ENCODE assay signal across 19 mouse cellular contexts in genomic region chr10:77634016-77634415, GRCm38 (mm10). TPM values are rescaled to one million over a fixed set of nuclear protein-coding genes. Genes with fewer than 3 reads are reported as not detected.
A peak's percentile ranks its signal among the peaks of the same experiment; 100 is the strongest.
DNase-seq lines count a peak whose midpoint lies in the region; ATAC-seq and TF ChIP-seq lines count a peak whose summit lies in the region.
"Had no signal": no experiment of that assay in that cellular context is flagged by ENCODE, and none has a peak within 500 bp of the region (broad histone marks: within the 10 kb centered on the region; RNA-seq: fewer than 3 reads in every experiment).

No protein-coding gene starts in this region.

- no peaks in the 10 kb centered on the region for H3K4me1 ChIP-seq in embryonic facial prominence, embryonic 14.5 days (ENCODE audit: control insufficient read depth, insufficient read depth, low read length)
- H3K4me1 ChIP-seq in embryonic facial prominence, embryonic 10.5 days = no peaks in the 10 kb centered on the region
- peaks cover 20% of the 10 kb centered on the region for H3K4me1 ChIP-seq in heart, embryonic 16.5 days (ENCODE audit: control insufficient read depth, insufficient read depth, low read length)
- peaks cover 46% of the 10 kb centered on the region for H3K4me1 ChIP-seq in liver, postnatal 0 days (ENCODE audit: insufficient read depth)
- H3K4me1 ChIP-seq in neural tube, embryonic 15.5 days = peaks cover 14% of the 10 kb centered on the region
- no peaks in the 10 kb centered on the region for H3K4me1 ChIP-seq in forebrain, embryonic 16.5 days (replicated peaks; ENCODE audit: control insufficient read depth, insufficient read depth, low read length)
- H3K4me1 ChIP-seq: embryonic facial prominence, embryonic 12.5 days had no signal

- WGBS in embryonic facial prominence, embryonic 14.5 days = 82% methylated on average over 6 of the region's 6 CpGs
- 90% methylated on average over 6 of the region's 6 CpGs for WGBS in embryonic facial prominence, embryonic 10.5 days
- 64% methylated on average over 6 of the region's 6 CpGs for WGBS in heart, embryonic 16.5 days
- WGBS in liver, postnatal 0 days (ENCODE audit: insufficient replicate concordance) = 71% methylated on average over 6 of the region's 6 CpGs
- 85% methylated on average over 6 of the region's 6 CpGs for WGBS in neural tube, embryonic 15.5 days
- 76% methylated on average over 6 of the region's 6 CpGs for WGBS in forebrain, embryonic 16.5 days

- peaks cover 55% of the 10 kb centered on the region for H3K36me3 ChIP-seq in embryonic facial prominence, embryonic 14.5 days (ENCODE audit: control insufficient read depth, insufficient read depth, low read length)
- peaks cover 84% of the 10 kb centered on the region for H3K36me3 ChIP-seq in embryonic facial prominence, embryonic 10.5 days (replicated peaks)
- peaks cover 3% of the 10 kb centered on the region; the same call in 1 of the 2 replicates for H3K36me3 ChIP-seq in heart, embryonic 16.5 days (ENCODE audit: control insufficient read depth, insufficient read depth)
- H3K36me3 ChIP-seq in liver, postnatal 0 days (replicated peaks; ENCODE audit: insufficient read depth, low read length) = peaks cover 54% of the 10 kb centered on the region
- peaks cover 23% of the 10 kb centered on the region; the same call in 1 of the 2 replicates for H3K36me3 ChIP-seq in neural tube, embryonic 15.5 days
- peaks cover 7% of the 10 kb centered on the region for H3K36me3 ChIP-seq in forebrain, embryonic 16.5 days (ENCODE audit: control insufficient read depth, insufficient read depth)

- H3K9ac ChIP-seq in embryonic facial prominence, embryonic 14.5 days (ENCODE audit: low read depth, low read length) = no peak overlapping the region
- H3K9ac ChIP-seq in heart, embryonic 16.5 days (ENCODE audit: low read length) = no peak overlapping the region
- H3K9ac ChIP-seq in liver, postnatal 0 days (replicated peaks) = no peak overlapping the region
- H3K9ac ChIP-seq in neural tube, embryonic 15.5 days (replicated peaks) = no peak overlapping the region
- H3K9ac ChIP-seq in forebrain, embryonic 16.5 days (replicated peaks; ENCODE audit: low read depth, low read length) = no peak overlapping the region
- H3K9ac ChIP-seq: embryonic facial prominence, embryonic 12.5 days; hindbrain, embryonic 15.5 days; limb, embryonic 15.5 days had no signal

- no peak overlapping the region for H3K4me3 ChIP-seq in embryonic facial prominence, embryonic 14.5 days (ENCODE audit: low read depth, low read length)
- H3K4me3 ChIP-seq in embryonic facial prominence, embryonic 10.5 days = no peak overlapping the region
- no peak overlapping the region for H3K4me3 ChIP-seq in heart, embryonic 16.5 days (ENCODE audit: low read length)
- no peak overlapping the region for H3K4me3 ChIP-seq in liver, postnatal 0 days (ENCODE audit: low read depth, low read length)
- H3K4me3 ChIP-seq in neural tube, embryonic 15.5 days (replicated peaks) = no peak overlapping the region
- H3K4me3 ChIP-seq in forebrain, embryonic 16.5 days (replicated peaks; ENCODE audit: low read length) = no peak overlapping the region
- H3K4me3 ChIP-seq: embryonic facial prominence, embryonic 12.5 days; forebrain, embryonic 10.5 days; hindbrain, embryonic 15.5 days; limb, embryonic 15.5 days had no signal

- DNase-seq in embryonic facial prominence, embryonic 14.5 days (ENCODE audit: low spot score) = peak; percentile 24
- DNase-seq in embryonic facial prominence, embryonic 10.5 days (ENCODE audit: low spot score) = no peak
- no peak for DNase-seq in heart, adult 8-10 months (ENCODE audit: low spot score)
- no peak for DNase-seq in liver, postnatal 0 days
- DNase-seq in liver = no peak
- DNase-seq: cerebellum, adult 11 months; cerebellum, postnatal 36 days; right cerebral cortex, postnatal 4 days; thymus, postnatal 4 days had no signal

- H3K9me3 ChIP-seq in embryonic facial prominence, embryonic 14.5 days (ENCODE audit: control insufficient read depth, low read length) = no peaks in the 10 kb centered on the region
- no peaks in the 10 kb centered on the region for H3K9me3 ChIP-seq in embryonic facial prominence, embryonic 10.5 days
- H3K9me3 ChIP-seq in heart, embryonic 16.5 days (replicated peaks; ENCODE audit: control insufficient read depth, low read length) = no peaks in the 10 kb centered on the region
- H3K9me3 ChIP-seq in liver, postnatal 0 days (ENCODE audit: low read length) = no peaks in the 10 kb centered on the region
- H3K9me3 ChIP-seq in neural tube, embryonic 15.5 days (replicated peaks) = no peaks in the 10 kb centered on the region
- H3K9me3 ChIP-seq in forebrain, embryonic 16.5 days (ENCODE audit: control insufficient read depth, low read length) = no peaks in the 10 kb centered on the region
- H3K9me3 ChIP-seq: embryonic facial prominence, embryonic 12.5 days; forebrain, embryonic 10.5 days; hindbrain, embryonic 15.5 days; limb, embryonic 15.5 days had no signal

- no peaks in the 10 kb centered on the region for H3K27me3 ChIP-seq in embryonic facial prominence, embryonic 14.5 days (replicated peaks; ENCODE audit: control insufficient read depth, insufficient read depth, low read length)
- H3K27me3 ChIP-seq in embryonic facial prominence, embryonic 10.5 days (replicated peaks; ENCODE audit: low read depth, poor library complexity, severe bottlenecking) = no peaks in the 10 kb centered on the region
- H3K27me3 ChIP-seq in heart, embryonic 16.5 days (ENCODE audit: control insufficient read depth, insufficient read depth, low read length) = no peaks in the 10 kb centered on the region
- no peaks in the 10 kb centered on the region for H3K27me3 ChIP-seq in liver, postnatal 0 days (ENCODE audit: insufficient read depth, low read length)
- no peaks in the 10 kb centered on the region for H3K27me3 ChIP-seq in neural tube, embryonic 15.5 days (replicated peaks)
- H3K27me3 ChIP-seq in forebrain, embryonic 16.5 days (replicated peaks; ENCODE audit: control insufficient read depth, insufficient read depth, low read length) = no peaks in the 10 kb centered on the region
- H3K27me3 ChIP-seq: embryonic facial prominence, embryonic 12.5 days; hindbrain, embryonic 15.5 days; limb, embryonic 15.5 days had no signal

- no peak overlapping the region for H3K27ac ChIP-seq in embryonic facial prominence, embryonic 14.5 days (replicated peaks; ENCODE audit: low read depth, low read length)
- H3K27ac ChIP-seq in embryonic facial prominence, embryonic 10.5 days (replicated peaks) = no peak overlapping the region
- peak overlapping the region; percentile 78 for H3K27ac ChIP-seq in heart, embryonic 16.5 days (ENCODE audit: low read length)
- H3K27ac ChIP-seq in liver, postnatal 0 days (ENCODE audit: low read depth) = peak overlapping the region; percentile 62; the same call in 1 of the 2 replicates
- peak overlapping the region; percentile 45; the same call in 1 of the 2 replicates for H3K27ac ChIP-seq in neural tube, embryonic 15.5 days (replicated peaks)
- no peak overlapping the region for H3K27ac ChIP-seq in forebrain, embryonic 16.5 days (ENCODE audit: low read length)
- H3K27ac ChIP-seq: forebrain, embryonic 10.5 days; hindbrain, embryonic 15.5 days; limb, embryonic 15.5 days had no signal

- no peak for ATAC-seq in embryonic facial prominence, embryonic 14.5 days (ENCODE audit: low read depth)
- no peak for ATAC-seq in heart, embryonic 16.5 days (replicated peaks; ENCODE audit: extremely low read depth, insufficient read depth, low FRiP score)
- peak; percentile 68 for ATAC-seq in liver, postnatal 0 days
- ATAC-seq in neural tube, embryonic 15.5 days (ENCODE audit: low FRiP score) = no peak
- no peak for ATAC-seq in forebrain, embryonic 16.5 days

- no peak overlapping the region for H3K4me2 ChIP-seq in embryonic facial prominence, embryonic 14.5 days (ENCODE audit: low read depth, low read length)
- H3K4me2 ChIP-seq in heart, embryonic 16.5 days (ENCODE audit: low read depth, low read length) = no peak overlapping the region
- H3K4me2 ChIP-seq in liver, postnatal 0 days (ENCODE audit: low read depth, low read length) = no peak overlapping the region
- H3K4me2 ChIP-seq in neural tube, embryonic 15.5 days = no peak overlapping the region
- no peak overlapping the region for H3K4me2 ChIP-seq in forebrain, embryonic 16.5 days (ENCODE audit: low read length)
- H3K4me2 ChIP-seq: embryonic facial prominence, embryonic 12.5 days; hindbrain, embryonic 15.5 days; limb, embryonic 15.5 days had no signal

- TF ChIP-seq EP300 in liver, postnatal 0 days (IDR thresholded peaks at IDR 0.05; ENCODE audit: low read depth) = no peak

- no peak for TF ChIP-seq CTCF in liver, postnatal 0 days (IDR thresholded peaks at IDR 0.05; ENCODE audit: low read depth)

RNA-seq across cellular contexts. Expression of gene Ube2g2, which starts 11.9 kb away (rescaled TPM):
- polyA plus RNA-seq in embryonic facial prominence, embryonic 14.5 days (2014; fragmentation: Nextera tagmentation; extraction: Ambion mirVana) = 66.1 and 69.5 TPM in 2 replicates
- polyA plus RNA-seq in embryonic facial prominence, embryonic 10.5 days (2016; fragmentation: Nextera tagmentation; extraction: Ambion mirVana) = 98.9 and 101 TPM in 2 replicates
- 85.4 and 91.0 TPM in 2 replicates for polyA plus RNA-seq in heart, embryonic 16.5 days (2015; fragmentation: Nextera tagmentation; extraction: Ambion mirVana)
- 10 to 100 TPM; 78.9 to 82.9 (median 81.2) TPM for total RNA-seq in heart, adult 8-10 months (2022)
- 37.4 and 40.4 TPM in 2 replicates for polyA plus RNA-seq in liver, postnatal 0 days (2015; fragmentation: Nextera tagmentation; extraction: Ambion mirVana)
- 77.1 and 79.6 TPM in 2 replicates for polyA plus RNA-seq in neural tube, embryonic 15.5 days (2015; fragmentation: Nextera tagmentation; extraction: Ambion mirVana)
- 107 and 114 TPM in 2 replicates for polyA plus RNA-seq in forebrain, embryonic 16.5 days (2015; fragmentation: Nextera tagmentation; extraction: Ambion mirVana)

RNA-seq across cellular contexts. Expression of gene Gm49325, which starts 28.0 kb away (rescaled TPM):
- polyA plus RNA-seq in embryonic facial prominence, embryonic 14.5 days (2014; fragmentation: Nextera tagmentation; extraction: Ambion mirVana) = 4.1 and 7.4 TPM in 2 replicates
- polyA plus RNA-seq in embryonic facial prominence, embryonic 10.5 days (2016; fragmentation: Nextera tagmentation; extraction: Ambion mirVana) = 1.9 and 8.0 TPM in 2 replicates
- 4.6 TPM in 1 of 2 replicates, not detected in the other for polyA plus RNA-seq in heart, embryonic 16.5 days (2015; fragmentation: Nextera tagmentation; extraction: Ambion mirVana)
- 10 to 100 TPM in 3 of 4 experiments, 1 to 10 TPM in 1; 8.3 to 15.8 (median 13.9) TPM for total RNA-seq in heart, adult 8-10 months (2022)
- polyA plus RNA-seq in liver, postnatal 0 days (2015; fragmentation: Nextera tagmentation; extraction: Ambion mirVana) = 8.4 and 13.3 TPM in 2 replicates
- polyA plus RNA-seq in neural tube, embryonic 15.5 days (2015; fragmentation: Nextera tagmentation; extraction: Ambion mirVana) = 1.4 and 2.4 TPM in 2 replicates
- polyA plus RNA-seq in forebrain, embryonic 16.5 days (2015; fragmentation: Nextera tagmentation; extraction: Ambion mirVana) = 1.2 and 8.4 TPM in 2 replicates
- total RNA-seq: megakaryocyte progenitor cell, adult 5-6 weeks had no signal
- polyA plus RNA-seq: testis, adult 2 months had no signal

RNA-seq across cellular contexts. Expression of gene Sumo3, which starts 28.1 kb away (rescaled TPM):
- polyA plus RNA-seq in embryonic facial prominence, embryonic 14.5 days (2014; fragmentation: Nextera tagmentation; extraction: Ambion mirVana) = 261 and 281 TPM in 2 replicates
- polyA plus RNA-seq in embryonic facial prominence, embryonic 10.5 days (2016; fragmentation: Nextera tagmentation; extraction: Ambion mirVana) = 419 and 445 TPM in 2 replicates
- polyA plus RNA-seq in heart, embryonic 16.5 days (2015; fragmentation: Nextera tagmentation; extraction: Ambion mirVana) = 157 and 170 TPM in 2 replicates
- 10 to 100 TPM; 59.3 to 76.7 (median 67.5) TPM for total RNA-seq in heart, adult 8-10 months (2022)
- 105 and 111 TPM in 2 replicates for polyA plus RNA-seq in liver, postnatal 0 days (2015; fragmentation: Nextera tagmentation; extraction: Ambion mirVana)
- 275 and 286 TPM in 2 replicates for polyA plus RNA-seq in neural tube, embryonic 15.5 days (2015; fragmentation: Nextera tagmentation; extraction: Ambion mirVana)
- 335 and 349 TPM in 2 replicates for polyA plus RNA-seq in forebrain, embryonic 16.5 days (2015; fragmentation: Nextera tagmentation; extraction: Ambion mirVana)

RNA-seq across cellular contexts. Expression of gene Tspear, which starts 52.4 kb away (rescaled TPM):
- polyA plus RNA-seq in embryonic facial prominence, embryonic 14.5 days (2014; fragmentation: Nextera tagmentation; extraction: Ambion mirVana) = 1.0 and 1.3 TPM in 2 replicates
- polyA plus RNA-seq in embryonic facial prominence, embryonic 10.5 days (2016; fragmentation: Nextera tagmentation; extraction: Ambion mirVana) = 0.97 and 1.2 TPM in 2 replicates
- polyA plus RNA-seq in heart, embryonic 16.5 days (2015; fragmentation: Nextera tagmentation; extraction: Ambion mirVana) = 0.10 and 0.28 TPM in 2 replicates
- not detected for total RNA-seq in heart, adult 8-10 months (2022)
- polyA plus RNA-seq in liver, postnatal 0 days (2015; fragmentation: Nextera tagmentation; extraction: Ambion mirVana) = 0.06 TPM in 1 of 2 replicates, not detected in the other
- polyA plus RNA-seq in neural tube, embryonic 15.5 days (2015; fragmentation: Nextera tagmentation; extraction: Ambion mirVana) = 1.6 and 1.9 TPM in 2 replicates
- polyA plus RNA-seq in forebrain, embryonic 16.5 days (2015; fragmentation: Nextera tagmentation; extraction: Ambion mirVana) = 0.30 and 0.39 TPM in 2 replicates
- total RNA-seq: gastrocnemius, postnatal 4 days had no signal

RNA-seq across cellular contexts. Expression of gene Pttg1ip, which starts 52.5 kb away (rescaled TPM):
- 135 and 143 TPM in 2 replicates for polyA plus RNA-seq in embryonic facial prominence, embryonic 14.5 days (2014; fragmentation: Nextera tagmentation; extraction: Ambion mirVana)
- 65.6 and 71.0 TPM in 2 replicates for polyA plus RNA-seq in embryonic facial prominence, embryonic 10.5 days (2016; fragmentation: Nextera tagmentation; extraction: Ambion mirVana)
- 127 and 132 TPM in 2 replicates for polyA plus RNA-seq in heart, embryonic 16.5 days (2015; fragmentation: Nextera tagmentation; extraction: Ambion mirVana)
- total RNA-seq in heart, adult 8-10 months (2022) = 100 to 1,000 TPM; 132 to 142 (median 134) TPM
- polyA plus RNA-seq in liver, postnatal 0 days (2015; fragmentation: Nextera tagmentation; extraction: Ambion mirVana) = 126 and 129 TPM in 2 replicates
- polyA plus RNA-seq in neural tube, embryonic 15.5 days (2015; fragmentation: Nextera tagmentation; extraction: Ambion mirVana) = 73.9 and 91.7 TPM in 2 replicates
- 73.3 and 80.5 TPM in 2 replicates for polyA plus RNA-seq in forebrain, embryonic 16.5 days (2015; fragmentation: Nextera tagmentation; extraction: Ambion mirVana)

Comparison
In these comparisons a context has a peak if more than half of its experiments do, and no peak if none do; other contexts are left out.
1. H3K27ac ChIP-seq: peak in heart, embryonic 16.5 days (single experiment), liver, postnatal 0 days (single experiment) and neural tube, embryonic 15.5 days (single experiment); none in embryonic facial prominence, embryonic 14.5 days (single experiment), embryonic facial prominence, embryonic 10.5 days (single experiment) and forebrain, embryonic 16.5 days (single experiment).